Mouse (Mus musculus) kidney, postnatal 10 days (tissue): ENCODE data around the gene Tas1r2.

Experiments used
- DNase-seq: peaks from one replicate; pipeline ENCODE4 v3.0.0; 2021; ENCODE audit warnings: mixed read lengths

Gene Tas1r2

GRCm38 (mm10) chr4:139653238-139653637 lies at the start of gene Tas1r2:
Gene Tas1r2, plus strand, starts transcription at chr4:139653538.
- no peak for DNase-seq

DNA sequence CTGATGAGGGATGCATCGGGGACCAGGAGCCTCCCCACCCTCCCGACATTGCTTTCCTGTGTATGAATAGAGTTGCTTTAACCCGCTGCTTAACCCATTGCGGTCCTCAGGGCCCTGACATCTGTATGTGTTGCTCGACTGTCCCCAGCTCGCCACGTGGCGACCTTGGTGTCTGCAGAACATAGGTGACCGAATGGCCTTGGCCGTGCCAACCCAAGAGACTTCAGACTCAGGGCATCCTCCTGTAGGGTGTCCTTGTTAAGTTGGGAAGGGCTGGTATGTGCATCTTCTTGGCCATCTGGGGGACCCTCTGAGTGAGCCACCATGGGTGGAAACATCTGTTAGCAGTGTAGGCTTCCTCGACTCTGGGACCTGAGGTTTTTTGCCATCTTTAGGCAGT lies 48.1 kb upstream of the Tas1r2 start:
- DNase-seq, result no peak

- no peak for DNase-seq
Measured at GRCm38 (mm10) chr4:139606732-139607131, 46.6 kb upstream of the Tas1r2 start.

DNA sequence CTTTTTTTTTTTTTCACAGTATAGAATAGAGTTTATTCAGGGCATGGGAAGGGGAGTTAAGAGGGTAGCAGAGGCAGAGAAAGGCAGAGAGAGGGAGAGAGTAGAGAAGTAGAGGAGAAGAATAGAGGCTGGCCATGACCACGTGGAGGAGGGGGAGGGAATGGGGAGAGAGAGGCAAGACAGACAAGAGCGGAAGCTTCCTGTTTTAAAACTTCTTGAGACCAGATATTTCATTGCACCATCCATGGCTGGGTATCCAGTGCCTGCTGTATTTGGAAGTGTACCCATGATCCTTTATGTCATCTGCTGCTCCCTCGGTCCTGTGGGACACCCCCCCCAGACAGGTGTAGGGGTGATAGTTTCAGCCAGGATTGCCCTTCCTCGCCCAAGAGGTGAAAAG lies 44.4 kb upstream of the Tas1r2 start:
- no peak for DNase-seq

GRCm38 (mm10) chr4:139610954-139611353 lies 42.4 kb upstream of the Tas1r2 start:
- no peak for DNase-seq

GRCm38 (mm10) chr4:139611542-139611953 lies 41.8 kb upstream of the Tas1r2 start:
- DNase-seq, result peak; percentile 91

DNA sequence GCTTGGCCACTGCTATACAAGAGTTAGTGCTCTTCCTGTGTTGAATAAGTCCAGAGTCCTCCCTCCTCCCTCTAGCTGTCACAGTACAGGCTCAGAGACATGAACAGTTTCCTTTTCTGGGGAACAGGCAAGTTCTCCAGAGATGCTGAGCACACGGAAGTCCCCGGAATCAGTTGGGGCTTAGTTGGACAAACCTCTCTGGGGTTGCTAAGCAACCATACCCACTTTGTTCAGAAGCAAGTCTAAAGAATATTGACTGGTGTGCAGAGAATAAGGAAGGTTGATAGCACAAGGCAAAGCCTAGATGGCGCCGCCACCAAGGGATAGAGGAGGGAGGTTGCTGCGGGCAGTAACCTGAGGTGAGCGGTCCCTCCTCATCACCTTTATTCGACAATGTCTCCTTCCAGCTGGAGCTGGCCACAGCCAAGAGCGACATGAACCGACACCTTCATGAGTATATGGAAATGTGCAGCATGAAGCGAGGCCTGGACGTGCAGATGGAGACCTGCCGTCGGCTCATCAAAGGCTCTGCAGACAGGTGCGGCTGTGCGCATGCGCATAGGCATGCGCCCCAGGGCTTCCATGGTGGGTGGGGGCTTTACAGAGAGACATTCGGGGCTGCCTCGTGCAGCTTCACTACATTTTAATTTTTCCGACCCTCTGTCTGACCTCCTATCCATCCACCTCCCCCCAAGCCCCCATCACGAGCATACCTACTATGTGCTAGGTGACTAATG lies 38.6 kb upstream of the Tas1r2 start:
- no peak for DNase-seq

DNA sequence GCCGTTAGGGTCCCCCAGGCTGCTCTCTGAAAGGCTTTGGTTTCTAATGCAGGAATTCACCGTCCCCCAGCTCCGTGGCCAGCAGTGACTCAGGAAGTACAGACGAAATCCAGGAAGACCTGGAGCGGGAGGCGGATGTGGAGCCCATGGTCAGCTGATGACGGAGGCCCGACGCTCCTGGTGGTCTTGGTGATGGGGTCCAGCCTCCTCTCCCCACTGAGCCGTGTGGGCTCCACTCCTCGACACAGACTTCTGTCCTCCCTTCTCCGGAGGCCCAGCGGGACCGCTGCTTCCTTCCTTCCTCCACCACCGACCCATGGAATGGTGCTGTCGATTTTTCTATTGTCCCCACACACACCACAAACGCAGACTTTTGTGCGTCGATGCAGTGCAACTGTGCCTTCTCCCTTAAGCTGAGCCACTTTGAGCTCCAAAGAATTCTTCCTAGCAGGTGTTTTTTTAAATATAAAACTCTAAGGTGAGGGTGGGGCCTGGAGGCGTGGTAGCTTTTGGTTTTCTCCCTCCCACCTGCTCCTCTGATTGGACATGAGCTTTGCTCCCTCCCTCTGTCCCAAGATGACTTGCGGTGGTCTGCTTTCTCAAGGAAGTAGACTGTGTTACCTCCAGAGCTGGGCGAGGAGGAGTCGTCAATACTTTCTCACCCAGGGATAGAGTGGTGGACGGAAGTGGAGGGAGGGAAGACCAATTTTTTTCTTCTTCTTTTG lies 36.9 kb upstream of the Tas1r2 start:
- peak; percentile 61 for DNase-seq

DNA sequence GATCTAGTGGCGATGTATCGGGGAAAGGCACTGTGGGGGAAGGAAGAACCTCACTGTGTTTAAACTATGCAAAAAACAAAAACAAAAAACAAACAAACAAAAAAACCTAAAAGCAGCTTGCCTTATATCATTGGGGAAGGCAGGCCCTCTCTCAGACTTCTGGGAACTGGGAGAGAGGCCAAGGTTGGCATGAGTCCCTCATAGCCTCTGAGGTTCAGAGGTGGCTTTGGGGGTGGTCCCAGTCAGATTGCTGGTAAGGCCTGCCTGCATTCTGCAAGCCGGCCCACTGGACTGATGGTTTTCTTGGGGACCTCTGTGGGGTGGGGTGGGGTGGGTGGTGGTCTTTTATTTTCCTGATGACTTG lies 36.4 kb upstream of the Tas1r2 start:
- DNase-seq, result no peak

- no peak for DNase-seq
Measured at GRCm38 (mm10) chr4:139619765-139620164, 33.6 kb upstream of the Tas1r2 start.

- peak; percentile 92 for DNase-seq
Measured at GRCm38 (mm10) chr4:139622373-139623282, 30.7 kb upstream of the Tas1r2 start, which contains the start of gene Aldh4a1. Gene Aldh4a1, plus strand, starts transcription at chr4:139622866.

DNA sequence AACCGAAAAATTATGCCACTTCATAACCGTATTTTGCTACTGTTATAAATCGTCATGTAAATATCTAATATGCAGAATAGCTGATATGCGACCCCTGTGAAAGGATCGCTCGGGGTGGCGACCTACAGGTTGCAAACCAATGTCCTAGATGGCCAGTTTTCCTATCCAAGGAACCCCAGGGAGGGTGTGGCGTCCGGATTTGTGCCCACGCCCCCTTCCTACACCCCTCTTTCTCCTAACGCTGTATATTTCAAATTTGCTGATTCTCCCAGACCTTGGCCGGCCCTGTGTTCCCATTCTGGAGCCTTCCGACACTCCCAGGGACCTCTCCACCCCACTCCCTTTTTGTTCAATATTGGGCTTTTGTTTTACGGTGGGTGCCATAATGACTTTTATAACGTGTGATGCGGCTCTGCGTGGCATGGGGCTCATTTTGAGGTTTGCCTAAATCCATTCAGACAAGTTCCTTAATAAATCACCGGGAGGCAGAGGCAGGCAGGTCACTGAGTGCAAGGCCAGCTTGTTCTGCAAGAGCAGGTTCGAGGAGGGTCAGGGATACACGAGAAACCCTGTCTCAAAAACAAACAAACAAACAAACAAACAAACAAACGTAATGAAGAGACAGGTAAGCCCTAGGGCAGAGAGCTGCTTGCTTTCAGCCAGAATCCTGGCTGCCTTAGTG lies 29.8 kb upstream of the Tas1r2 start:
- DNase-seq, result no peak

DNA sequence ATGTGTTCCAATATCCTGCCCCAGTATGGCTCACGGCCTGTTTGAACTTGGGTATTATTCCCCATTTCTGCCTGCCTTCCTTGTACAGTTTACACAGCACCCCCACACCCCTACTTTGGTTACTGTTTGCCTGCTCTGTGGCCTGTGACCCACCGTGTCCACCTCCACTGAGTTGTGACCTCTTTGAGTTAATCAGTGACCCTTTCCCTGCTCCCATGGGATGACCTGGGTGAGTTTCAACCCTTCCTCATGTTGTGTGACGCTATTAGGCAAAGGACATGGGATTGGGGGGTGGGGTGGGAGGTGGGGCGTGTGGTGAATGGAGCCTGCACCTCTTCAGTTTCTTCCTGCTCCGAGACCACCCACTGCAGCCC lies 29.2 kb upstream of the Tas1r2 start:
- peak; percentile 63 for DNase-seq

DNA sequence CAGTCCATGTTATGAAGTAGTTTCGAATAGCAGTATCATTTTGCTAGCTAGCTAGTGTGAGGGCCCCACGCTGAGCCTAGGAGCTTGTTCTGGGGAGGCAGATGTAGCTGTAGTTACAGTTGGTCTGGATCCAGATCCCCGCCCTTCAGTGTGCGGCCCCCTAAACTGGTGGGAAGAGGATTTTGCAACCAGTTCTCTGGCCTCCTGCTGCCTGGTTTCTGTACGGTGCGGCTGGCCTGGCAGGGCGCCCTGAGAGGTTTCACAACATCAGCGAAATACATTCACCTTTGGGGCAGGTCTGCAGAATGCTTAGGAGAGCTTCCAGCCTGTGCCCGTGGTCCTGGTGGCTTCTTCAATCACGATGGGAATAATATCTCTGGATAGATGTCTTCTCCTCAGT lies 28.6 kb upstream of the Tas1r2 start:
- peak; percentile 81 for DNase-seq

DNA sequence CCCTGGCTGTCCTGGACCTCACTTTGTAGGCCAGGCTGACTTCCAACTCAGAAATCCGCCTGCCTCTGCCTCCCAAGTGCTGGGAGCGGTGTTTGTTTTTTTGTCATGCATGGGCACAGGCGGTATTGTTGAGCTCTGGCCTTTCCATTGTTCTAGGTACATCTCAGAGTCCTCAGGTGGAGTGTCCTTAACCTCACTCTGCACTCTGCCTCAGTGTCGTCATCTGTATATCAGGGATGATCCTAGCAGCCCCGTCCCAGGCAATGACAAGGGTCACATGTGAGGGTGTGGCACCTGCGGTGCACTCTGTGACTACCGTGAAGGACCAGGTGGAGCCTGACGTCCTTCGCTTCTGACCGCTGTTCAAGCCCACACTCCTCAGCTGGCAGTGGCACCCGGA lies 26.0 kb upstream of the Tas1r2 start:
- DNase-seq, result no peak

GRCm38 (mm10) chr4:139630171-139630570 lies 23.2 kb upstream of the Tas1r2 start:
- DNase-seq, result peak; percentile 68

GRCm38 (mm10) chr4:139631141-139631540 lies 22.2 kb upstream of the Tas1r2 start:
- peak; percentile 58 for DNase-seq

GRCm38 (mm10) chr4:139631569-139632253 lies 21.6 kb upstream of the Tas1r2 start:
- DNase-seq, result no peak

GRCm38 (mm10) chr4:139632254-139632580 lies 21.1 kb upstream of the Tas1r2 start:
- no peak for DNase-seq

GRCm38 (mm10) chr4:139636373-139636772 lies 17.0 kb upstream of the Tas1r2 start:
- peak; percentile 84 for DNase-seq

DNA sequence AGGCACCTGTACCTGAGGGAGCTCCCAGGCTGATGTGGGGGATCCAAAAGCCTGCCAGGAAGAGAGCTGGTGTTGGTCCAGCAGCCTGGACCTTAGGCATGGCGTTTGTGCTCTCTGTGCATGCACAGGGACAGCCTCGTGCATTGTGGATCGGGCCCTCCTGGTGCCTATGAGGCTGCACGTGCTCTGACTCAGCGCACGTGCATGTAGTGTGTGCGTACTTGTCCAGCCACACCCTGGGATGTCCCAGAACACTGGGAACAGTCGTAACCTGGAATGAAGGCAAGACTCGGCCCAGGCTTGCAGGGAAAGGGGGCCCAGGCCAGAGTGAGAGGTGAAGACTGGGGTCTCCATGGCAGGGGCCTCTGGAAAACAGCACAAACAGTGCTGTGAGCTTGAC lies 15.5 kb upstream of the Tas1r2 start:
- DNase-seq, result no peak

GRCm38 (mm10) chr4:139638356-139638755 lies 15.0 kb upstream of the Tas1r2 start:
- DNase-seq, result no peak
